Mouse (Mus musculus): Measurements from ENCODE around the gene Leprot.

DNA sequence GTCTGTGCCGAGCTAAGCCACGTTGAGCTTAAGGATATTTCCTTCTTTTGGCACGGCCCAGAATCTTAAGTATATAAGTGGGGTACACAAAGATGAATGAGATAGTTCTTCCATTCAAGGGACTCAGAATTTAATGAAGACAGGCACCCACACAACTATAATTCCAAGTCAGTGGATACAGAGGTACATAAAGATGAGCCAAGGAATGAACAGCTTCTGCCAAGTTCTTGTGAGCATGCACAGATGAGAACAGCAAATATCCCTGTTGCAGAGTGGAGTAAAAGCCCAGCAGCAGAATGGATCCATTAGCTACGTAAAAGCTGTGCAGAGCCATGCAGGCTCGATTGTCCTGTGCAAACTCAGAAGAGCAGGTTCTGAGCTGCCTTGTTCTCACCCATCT, 22.2 kb upstream of the Leprot start:
- TF ChIP-seq POLR2A (IDR thresholded peaks at IDR 0.05; ENCODE audit: low read depth, low read length) (no peak), CTCF (IDR thresholded peaks at IDR 0.05; ENCODE audit: borderline replicate concordance, insufficient read depth, low read length) (no peak)

Data from embryonic fibroblast, embryonic 13.5 days (primary cell).